Mouse (Mus musculus): ENCODE results near the gene Nckap1l.

DNA sequence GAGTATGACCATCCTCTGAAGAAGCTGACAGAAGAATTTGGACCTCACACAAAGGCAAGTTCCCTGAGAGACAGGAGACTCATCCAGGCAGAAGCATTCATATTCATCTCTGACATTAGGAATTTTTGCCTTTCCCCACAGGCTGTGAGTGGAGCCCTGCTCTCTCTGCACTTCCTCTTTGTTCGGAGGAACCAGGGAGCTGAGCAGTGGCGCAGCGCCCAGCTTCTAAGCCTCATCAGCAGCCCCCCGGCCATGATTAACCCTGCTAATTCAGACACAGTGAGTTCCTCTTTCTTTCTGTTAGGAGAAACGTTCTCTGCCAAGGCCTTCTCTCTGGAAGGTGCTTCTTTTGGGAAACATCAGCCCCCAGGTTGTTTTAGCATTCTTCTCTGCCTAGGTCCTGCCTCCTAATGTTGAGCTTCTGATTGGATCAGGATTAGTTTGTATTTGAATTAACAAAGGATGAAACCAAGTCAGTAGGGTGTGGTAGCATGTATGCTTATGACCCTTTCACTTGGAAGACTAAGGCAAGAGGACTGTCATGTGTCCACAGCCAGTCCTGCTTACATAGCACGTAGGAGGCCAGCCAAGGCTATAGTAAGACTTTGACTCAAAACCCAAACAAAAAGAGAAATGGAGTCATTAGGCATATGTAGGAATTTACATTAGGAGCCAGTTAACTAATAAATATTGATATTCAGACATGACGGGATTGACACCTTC lies 9.1 kb downstream of the Nckap1l start:
- TF ChIP-seq POLR2A (IDR thresholded peaks at IDR 0.05; ENCODE audit: insufficient read depth, low read depth, low read length), result no peak
- no peak for TF ChIP-seq CTCF (IDR thresholded peaks at IDR 0.05)
- no peak for TF ChIP-seq EP300 (IDR thresholded peaks at IDR 0.05; ENCODE audit: insufficient read depth, low read depth, low read length)
